Mouse (Mus musculus): ENCODE measurements around the gene Triobp. TPM values are rescaled to one million over a fixed set of nuclear protein-coding genes. Genes with fewer than 3 reads are reported as not detected.

The Triobp gene
- 19.1 and 20.3 TPM in 2 replicates for polyA plus RNA-seq (2012)

DNA sequence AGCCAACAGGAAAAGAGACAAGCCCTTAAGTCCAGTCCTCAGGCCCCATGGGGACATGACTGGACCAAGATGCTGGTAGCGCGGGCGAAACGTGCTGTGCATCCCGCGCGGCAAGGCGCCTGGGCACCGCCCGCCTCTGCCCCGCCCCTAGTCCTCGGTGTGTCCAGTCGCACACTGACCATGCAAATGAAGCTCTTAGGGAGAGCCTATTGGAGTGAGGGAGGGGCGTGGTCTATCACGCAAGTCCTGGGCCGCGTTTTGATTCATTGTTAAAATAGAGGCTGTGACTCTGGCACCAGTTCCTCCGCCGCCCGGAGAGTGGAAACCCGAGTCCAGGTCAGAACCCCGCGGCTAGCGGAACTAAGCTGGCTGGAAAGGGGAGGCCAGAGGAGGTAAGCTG lies at the start of gene Triobp:
Triobp (plus strand) TSS at position 68 of the 400 bp plus-strand sequence.
- no peak for TF ChIP-seq GATA1 (IDR thresholded peaks at IDR 0.05; ENCODE audit: low read length)
- TF ChIP-seq TAL1 (IDR thresholded peaks at IDR 0.05; ENCODE audit: low read length): no peak

DNA sequence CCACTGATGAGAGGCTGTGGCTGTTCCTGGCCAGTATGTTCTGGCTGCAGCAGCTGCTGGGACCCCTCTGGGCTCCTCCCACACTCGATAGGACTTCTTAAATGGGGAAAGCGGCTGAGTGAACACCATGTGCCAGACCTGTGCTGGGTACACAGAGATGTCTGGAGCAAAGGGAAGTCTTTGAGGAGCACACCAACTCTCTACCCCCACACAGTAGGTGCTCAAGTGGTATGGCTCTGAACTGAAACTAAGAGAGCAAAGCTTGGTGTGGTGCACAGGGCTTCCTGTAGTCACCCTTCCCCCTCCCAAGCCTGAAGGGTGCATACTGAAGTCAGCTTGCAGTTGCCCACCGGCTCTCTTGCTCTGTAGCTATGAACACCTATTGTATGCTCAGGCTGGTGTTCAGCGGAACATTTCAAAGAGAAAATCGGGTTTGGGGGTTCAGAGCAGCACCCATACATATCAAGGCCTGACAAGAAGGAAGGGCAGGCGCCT lies 49.0 kb upstream of the Triobp start:
- TF ChIP-seq TAL1 (IDR thresholded peaks at IDR 0.05; ENCODE audit: low read length) (no peak), GATA1 (IDR thresholded peaks at IDR 0.05; ENCODE audit: low read length) (no peak)
- Histone ChIP-seq H3K4me1 (ENCODE audit: control insufficient read depth) (peaks cover 87% of the 10 kb centered on the region), H3K36me3 (ENCODE audit: control insufficient read depth) (peaks cover 24% of the 10 kb centered on the region), H3K9me3 (ENCODE audit: control insufficient read depth, low read length) (no peaks in the 10 kb centered on the region), H3K4me3 (replicated peaks) (peak overlapping the region; percentile 74), H3K27me3 (ENCODE audit: control insufficient read depth) (no peaks in the 10 kb centered on the region)

More for the DNA sequence above, at the start of gene Triobp:
- Histone ChIP-seq H3K27me3 (ENCODE audit: control insufficient read depth) (peaks cover 20% of the 10 kb centered on the region), H3K4me3 (replicated peaks) (peak within 1 kb of the TSS; percentile 50), H3K9me3 (ENCODE audit: control insufficient read depth, low read length) (no peaks in the 10 kb centered on the region), H3K4me1 (ENCODE audit: control insufficient read depth) (peaks cover 40% of the 10 kb centered on the region), H3K36me3 (ENCODE audit: control insufficient read depth) (no peaks in the 10 kb centered on the region; the same call in 1 of the 2 replicates)

DNA sequence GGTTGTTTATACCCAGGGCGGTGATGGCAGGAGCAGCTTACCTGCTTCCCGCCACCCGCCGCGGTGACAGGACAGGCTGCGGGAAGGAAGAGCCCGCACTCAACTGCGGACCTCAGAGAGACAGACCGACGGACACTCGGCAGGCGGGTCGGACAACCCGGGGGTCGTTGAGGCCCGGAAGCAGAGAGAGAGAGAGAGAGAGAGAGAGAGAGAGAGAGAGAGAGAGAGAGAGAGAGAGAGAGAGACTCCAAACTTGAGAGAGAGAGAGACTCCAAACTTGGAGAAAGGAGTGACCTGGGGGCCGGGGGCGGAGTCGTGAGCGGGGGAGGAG lies 48.1 kb upstream of the Triobp start, which contains the start of gene Gm49510:
Gm49510 (plus strand) TSS at position 259 of the 331 bp plus-strand sequence.
- no peak for TF ChIP-seq TAL1 (IDR thresholded peaks at IDR 0.05; ENCODE audit: low read length)
- no peak for TF ChIP-seq GATA1 (IDR thresholded peaks at IDR 0.05; ENCODE audit: low read length)
- H3K27me3 ChIP-seq (ENCODE audit: control insufficient read depth): no peaks in the 10 kb centered on the region
- peaks cover 80% of the 10 kb centered on the region for H3K4me1 ChIP-seq (ENCODE audit: control insufficient read depth)
- H3K36me3 ChIP-seq (ENCODE audit: control insufficient read depth): peaks cover 24% of the 10 kb centered on the region
- H3K9me3 ChIP-seq (ENCODE audit: control insufficient read depth, low read length): no peaks in the 10 kb centered on the region
- peak within 1 kb of the TSS; percentile 74 for H3K4me3 ChIP-seq (replicated peaks)

DNA sequence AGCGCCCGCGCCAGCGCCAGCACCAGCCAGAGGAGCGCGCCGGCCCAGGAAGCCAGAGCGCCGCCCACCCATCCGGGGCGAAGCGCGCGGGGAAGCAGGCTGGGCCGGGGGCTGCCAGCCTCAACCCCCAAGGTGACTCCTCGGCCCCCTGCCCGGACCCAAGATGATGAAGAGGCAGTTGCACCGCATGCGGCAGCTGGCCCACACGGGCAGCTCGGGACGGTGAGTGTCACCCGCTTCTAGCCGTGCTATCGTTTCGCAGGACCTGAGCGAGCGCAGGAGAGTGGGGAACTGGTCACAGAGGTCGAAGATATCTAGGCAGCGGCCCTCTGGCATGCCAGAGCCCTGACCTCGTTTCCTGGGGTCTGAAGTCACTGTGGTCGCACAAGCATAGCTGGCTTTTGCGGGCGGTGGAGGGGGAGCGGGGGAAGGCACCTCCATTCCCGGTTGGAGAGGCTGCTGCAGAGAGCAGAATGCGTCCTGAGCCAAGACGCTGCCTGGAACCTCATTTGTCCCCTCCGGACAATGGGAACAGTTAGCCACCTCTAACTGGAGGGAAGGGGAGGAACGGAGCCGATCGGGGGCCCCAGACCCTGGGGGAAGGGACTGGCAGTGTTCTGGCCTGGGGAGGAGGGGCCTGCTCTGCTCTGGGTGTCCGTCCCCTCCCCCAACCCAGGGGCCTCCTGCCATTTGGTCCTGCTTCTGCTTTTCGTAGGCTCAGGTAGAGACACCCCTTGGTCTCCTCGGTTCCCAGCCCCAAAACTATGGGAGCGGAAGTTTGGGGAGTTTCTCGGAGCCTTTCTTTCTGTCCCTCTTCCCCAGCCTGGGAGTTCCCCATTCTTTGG lies 47.6 kb upstream of the Triobp start, which contains the start of gene Sh3bp1:
Sh3bp1 (plus strand) TSS at position 29 of the 845 bp plus-strand sequence.
- Histone ChIP-seq H3K36me3 (ENCODE audit: control insufficient read depth) (peaks cover 25% of the 10 kb centered on the region), H3K4me3 (replicated peaks) (peak within 1 kb of the TSS; percentile 74), H3K27me3 (ENCODE audit: control insufficient read depth) (no peaks in the 10 kb centered on the region), H3K4me1 (ENCODE audit: control insufficient read depth) (peaks cover 74% of the 10 kb centered on the region), H3K9me3 (ENCODE audit: control insufficient read depth, low read length) (no peaks in the 10 kb centered on the region)
- TF ChIP-seq TAL1 (IDR thresholded peaks at IDR 0.05; ENCODE audit: low read length) (no peak), GATA1 (IDR thresholded peaks at IDR 0.05; ENCODE audit: low read length) (no peak)

DNA sequence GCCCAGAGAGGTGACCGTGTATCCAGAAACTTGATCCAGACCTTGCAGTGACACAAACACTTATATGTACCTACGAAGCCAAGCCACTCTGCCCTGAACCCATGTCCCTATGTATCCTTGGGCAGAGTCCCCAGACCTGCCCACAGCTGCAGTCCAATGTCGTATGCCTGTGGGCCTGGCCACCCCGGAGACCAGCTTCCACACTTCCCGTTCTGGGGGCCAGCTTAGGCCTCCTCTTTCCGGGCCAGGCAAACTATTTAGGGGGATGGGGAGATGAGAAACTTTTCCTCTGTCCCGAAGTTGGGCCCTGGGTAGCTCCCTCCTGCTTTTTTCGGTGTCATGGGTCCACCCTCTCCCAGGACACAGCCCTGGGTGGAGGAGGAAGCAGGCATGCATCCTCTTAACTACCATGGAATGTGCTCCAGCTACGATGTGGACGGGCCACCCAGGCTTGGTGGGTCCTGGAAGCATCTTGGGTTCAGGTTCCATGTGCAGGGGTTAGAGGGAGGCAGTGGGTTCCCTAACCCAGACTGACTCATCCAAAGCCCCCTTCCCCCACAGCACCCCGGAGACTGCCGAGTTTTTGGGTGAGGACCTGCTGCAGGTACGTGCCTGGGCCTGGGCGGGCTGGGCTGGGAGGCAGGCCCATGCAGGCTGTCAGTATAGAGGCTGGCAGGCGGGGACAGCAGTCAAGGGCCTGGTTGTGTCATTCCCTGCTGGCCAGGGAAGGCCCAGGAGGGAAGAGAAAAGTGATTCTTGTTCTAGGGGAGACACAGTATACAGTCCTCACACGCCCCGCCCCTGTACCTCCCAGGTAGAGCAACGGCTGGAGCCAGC lies 46.7 kb upstream of the Triobp start:
- no peak for TF ChIP-seq GATA1 (IDR thresholded peaks at IDR 0.05; ENCODE audit: low read length)
- TF ChIP-seq TAL1 (IDR thresholded peaks at IDR 0.05; ENCODE audit: low read length): no peak
- Histone ChIP-seq H3K4me1 (ENCODE audit: control insufficient read depth) (peaks cover 66% of the 10 kb centered on the region), H3K9me3 (ENCODE audit: control insufficient read depth, low read length) (no peaks in the 10 kb centered on the region), H3K27me3 (ENCODE audit: control insufficient read depth) (no peaks in the 10 kb centered on the region), H3K4me3 (replicated peaks) (peak overlapping the region; percentile 74), H3K36me3 (ENCODE audit: control insufficient read depth) (peaks cover 27% of the 10 kb centered on the region)

DNA sequence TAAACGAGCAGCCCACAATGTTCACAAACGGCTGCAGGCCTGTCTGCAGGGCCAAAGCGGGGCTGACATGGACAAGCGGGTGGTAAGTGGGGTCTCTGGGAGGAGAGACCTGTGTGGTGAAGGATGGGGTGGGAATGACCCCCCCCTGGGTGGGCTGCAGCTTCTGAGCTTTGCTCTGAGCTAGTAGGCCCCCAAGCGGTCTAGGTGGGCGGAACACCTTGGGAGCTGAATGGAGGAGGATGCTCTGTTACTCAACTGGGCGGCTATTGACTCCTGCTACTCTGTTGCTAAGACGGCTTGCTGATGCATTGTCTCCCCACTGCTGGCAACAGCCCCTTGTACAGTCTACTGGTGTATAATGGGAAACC lies 46.1 kb upstream of the Triobp start:
- TF ChIP-seq GATA1 (IDR thresholded peaks at IDR 0.05; ENCODE audit: low read length) (no peak), TAL1 (IDR thresholded peaks at IDR 0.05; ENCODE audit: low read length) (no peak)
- H3K9me3 ChIP-seq (ENCODE audit: control insufficient read depth, low read length): no peaks in the 10 kb centered on the region
- H3K4me3 ChIP-seq (replicated peaks): no peak overlapping the region
- H3K4me1 ChIP-seq (ENCODE audit: control insufficient read depth): peaks cover 60% of the 10 kb centered on the region
- no peaks in the 10 kb centered on the region for H3K27me3 ChIP-seq (ENCODE audit: control insufficient read depth)
- peaks cover 31% of the 10 kb centered on the region for H3K36me3 ChIP-seq (ENCODE audit: control insufficient read depth)

DNA sequence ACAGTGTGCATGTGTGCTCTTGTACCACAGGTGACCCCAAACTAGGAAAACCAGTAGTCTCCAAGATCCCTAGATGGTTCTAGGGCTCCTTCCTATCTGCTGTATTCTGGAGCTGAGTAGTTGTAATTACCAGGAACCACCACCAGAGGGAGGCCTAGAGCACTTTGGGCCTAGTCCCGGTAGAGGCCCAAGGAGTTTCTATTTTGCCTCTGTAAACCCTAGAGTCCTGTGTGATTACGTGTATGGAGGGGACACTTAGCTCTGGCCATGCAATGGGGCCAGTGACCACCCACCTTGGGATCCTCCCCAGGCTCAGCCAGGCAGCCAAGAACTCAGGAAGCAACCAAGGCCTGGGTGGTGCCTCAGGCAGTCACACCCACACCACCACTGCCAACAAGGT lies 44.3 kb upstream of the Triobp start:
- no peaks in the 10 kb centered on the region for H3K27me3 ChIP-seq (ENCODE audit: control insufficient read depth)
- H3K9me3 ChIP-seq (ENCODE audit: control insufficient read depth, low read length): no peaks in the 10 kb centered on the region
- TF ChIP-seq GATA1 (IDR thresholded peaks at IDR 0.05; ENCODE audit: low read length) (no peak), TAL1 (IDR thresholded peaks at IDR 0.05; ENCODE audit: low read length) (no peak)
- H3K4me3 ChIP-seq (replicated peaks): no peak overlapping the region
- H3K36me3 ChIP-seq (ENCODE audit: control insufficient read depth): peaks cover 49% of the 10 kb centered on the region
- H3K4me1 ChIP-seq (ENCODE audit: control insufficient read depth): peaks cover 42% of the 10 kb centered on the region

DNA sequence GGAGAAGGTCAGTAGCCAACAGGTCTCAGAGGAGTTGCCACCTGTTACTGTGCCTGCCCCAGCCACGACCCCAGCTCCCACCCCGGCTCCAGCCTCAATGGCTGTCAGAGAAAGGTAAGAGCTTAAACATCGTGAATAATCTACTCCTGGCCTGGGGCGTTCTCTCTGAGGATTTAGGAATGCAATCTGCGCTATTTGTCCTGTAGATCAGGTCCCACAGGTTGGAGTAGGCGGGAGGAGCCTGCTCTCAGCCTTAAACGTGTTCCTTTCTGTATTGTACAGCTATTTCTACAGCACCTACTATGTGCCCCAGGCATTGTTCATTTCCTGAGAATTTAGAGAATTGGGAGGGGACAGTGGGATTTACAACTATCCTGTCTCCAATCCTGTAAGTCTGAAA lies 39.1 kb upstream of the Triobp start:
- H3K9me3 ChIP-seq (ENCODE audit: control insufficient read depth, low read length): no peaks in the 10 kb centered on the region
- peaks cover 81% of the 10 kb centered on the region for H3K36me3 ChIP-seq (ENCODE audit: control insufficient read depth)
- no peak overlapping the region for H3K4me3 ChIP-seq (replicated peaks)
- no peaks in the 10 kb centered on the region for H3K27me3 ChIP-seq (ENCODE audit: control insufficient read depth)
- H3K4me1 ChIP-seq (ENCODE audit: control insufficient read depth): peaks cover 39% of the 10 kb centered on the region
- TF ChIP-seq GATA1 (IDR thresholded peaks at IDR 0.05; ENCODE audit: low read length) (no peak), TAL1 (IDR thresholded peaks at IDR 0.05; ENCODE audit: low read length) (no peak)

DNA sequence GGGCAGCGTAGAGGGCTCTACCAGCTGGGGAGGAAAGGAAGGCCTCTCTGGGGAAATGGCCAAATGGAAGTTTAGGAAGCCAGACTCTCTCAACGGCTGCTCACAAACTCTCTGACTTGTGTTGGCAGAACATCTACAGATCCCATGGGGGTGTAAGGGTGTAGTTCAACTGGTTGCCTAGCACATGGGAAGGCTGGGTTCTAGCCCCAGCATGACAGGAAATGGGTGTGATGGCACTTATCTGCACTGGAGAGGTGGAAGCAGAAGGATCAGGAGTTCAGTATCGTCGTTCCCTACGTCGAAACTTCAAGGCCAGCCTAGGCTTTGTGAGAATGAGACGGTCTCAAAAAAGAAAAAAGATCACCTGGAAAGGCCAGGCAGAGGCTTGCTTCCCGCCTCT lies 38.5 kb upstream of the Triobp start:
- peaks cover 78% of the 10 kb centered on the region for H3K36me3 ChIP-seq (ENCODE audit: control insufficient read depth)
- H3K27me3 ChIP-seq (ENCODE audit: control insufficient read depth): no peaks in the 10 kb centered on the region
- no peak overlapping the region for H3K4me3 ChIP-seq (replicated peaks)
- peaks cover 42% of the 10 kb centered on the region for H3K4me1 ChIP-seq (ENCODE audit: control insufficient read depth)
- TF ChIP-seq GATA1 (IDR thresholded peaks at IDR 0.05; ENCODE audit: low read length): no peak
- TF ChIP-seq TAL1 (IDR thresholded peaks at IDR 0.05; ENCODE audit: low read length): no peak
- H3K9me3 ChIP-seq (ENCODE audit: control insufficient read depth, low read length): no peaks in the 10 kb centered on the region

All from erythroblast, embryonic 14.5 days (primary cell).